ENCODE assay signal across 8 mouse cellular contexts in the genomic region with DNA sequence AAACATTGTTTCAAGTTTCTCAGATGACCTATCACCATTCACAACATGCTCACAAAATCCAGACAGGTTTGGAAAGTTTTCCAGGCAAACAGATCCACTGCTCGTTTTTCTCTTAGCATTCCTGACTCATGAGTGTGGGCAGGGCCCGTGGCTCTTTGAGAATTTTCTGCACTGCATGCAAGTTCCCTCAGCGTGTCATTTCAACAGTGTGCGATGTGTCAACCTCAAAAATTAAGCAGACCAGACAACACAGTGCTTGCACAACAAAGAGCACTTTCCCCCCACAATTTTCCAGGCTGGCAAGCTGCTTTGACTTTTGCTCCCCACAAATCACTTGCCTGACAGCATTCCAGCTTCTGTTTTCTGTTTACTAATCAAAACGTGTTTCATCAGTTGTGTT.
DNase-seq lines count a peak whose midpoint lies in the region; ATAC-seq lines count a peak whose summit lies in the region.
"Had no signal": no experiment of that assay in that cellular context is flagged by ENCODE, and none has a peak within 500 bp of the region (broad histone marks: within the 10 kb centered on the region; RNA-seq: fewer than 3 reads in every experiment).

No protein-coding gene starts in this region.

- no peak for ATAC-seq in erythroblast, adult 5-6 weeks (replicated peaks; ENCODE audit: low FRiP score, poor library complexity, severe bottlenecking)

- peak; percentile 1 to 2 for DNase-seq in left cerebral cortex, postnatal 14 days (ENCODE audit: low spot score in 2 of 2)
- DNase-seq in left cerebral cortex, adult 11 months (ENCODE audit: low spot score): no peak
- DNase-seq in 416B (ENCODE audit: low read depth): peak; percentile 4
- peak; percentile 70 for DNase-seq in adipocyte (ENCODE audit: low spot score)
- DNase-seq in kidney, postnatal 10 days: peak; percentile 13
- no peak for DNase-seq in layer of hippocampus, adult 9-10 months (ENCODE audit: low spot score)
- DNase-seq: thymus, postnatal 14 days had no signal

- intact Hi-C loops in left cerebral cortex, postnatal 14 days (cut with DNase I): no loop called here

Comparison
In these comparisons a context has a peak if more than half of its experiments do, and no peak if none do; other contexts are left out.
1. DNase-seq: peak in left cerebral cortex, postnatal 14 days (2 of 2), 416B (single experiment), adipocyte (single experiment) and kidney, postnatal 10 days (single experiment); none in left cerebral cortex, adult 11 months (single experiment) and layer of hippocampus, adult 9-10 months (single experiment).